Mouse (Mus musculus) mouse trophoblast stem cell (cell line): Measurements from ENCODE around the gene Coq6.

Source experiments
- in situ Hi-C, 2 experiments: fragments of 300-500 bp; cut with MseI, MboI; formaldehyde crosslinking; loops; 2 replicates in 1 of 2; 3 replicates in 1 of 2; pipeline ENCODE4 v1.15.1; 2025

Coq6 gene

GRCm38 (mm10) chr12:84396947-84397679 is 35.7 kb downstream of the Coq6 start:
- in situ Hi-C loops, result no loop called here

GRCm38 (mm10) chr12:84397685-84398084 is 36.2 kb downstream of the Coq6 start:
- in situ Hi-C loops, result no loop called here

GRCm38 (mm10) chr12:84398629-84399028 is 37.2 kb downstream of the Coq6 start:
- in situ Hi-C loops, result no loop called here

GRCm38 (mm10) chr12:84399135-84399534 is 37.7 kb downstream of the Coq6 start:
- in situ Hi-C loops, result no loop called here

- in situ Hi-C loops, result no loop called here
Observed at GRCm38 (mm10) chr12:84399663-84400062, 38.2 kb downstream of the Coq6 start.

GRCm38 (mm10) chr12:84400068-84400467 is 38.6 kb downstream of the Coq6 start:
- in situ Hi-C loops, result no loop called here

- in situ Hi-C loops, result no loop called here
Observed at GRCm38 (mm10) chr12:84400653-84401052, 39.2 kb downstream of the Coq6 start.

GRCm38 (mm10) chr12:84402923-84403322 is 41.5 kb downstream of the Coq6 start:
- in situ Hi-C loops, result no loop called here

- in situ Hi-C loops, result no loop called here
Observed at GRCm38 (mm10) chr12:84404541-84404940, 43.1 kb downstream of the Coq6 start.

GRCm38 (mm10) chr12:84407259-84407658 is 45.8 kb downstream of the Coq6 start:
- in situ Hi-C loops, result no loop called here

GRCm38 (mm10) chr12:84407874-84408818 is 46.7 kb downstream of the Coq6 start:
- in situ Hi-C loops, result no loop called here

- in situ Hi-C loops, result no loop called here
Observed at GRCm38 (mm10) chr12:84408819-84409507, 47.5 kb downstream of the Coq6 start, which contains the start of the genes Entpd5 and Bbof1. Gene Entpd5, minus strand, starts transcription at chr12:84409029. Gene Bbof1, plus strand, starts transcription at chr12:84409071.

GRCm38 (mm10) chr12:84416834-84417604 is 55.6 kb downstream of the Coq6 start, which contains the start of gene Rnf113a2:
Gene Rnf113a2, plus strand, starts transcription at chr12:84417196.
- in situ Hi-C loops, result no loop called here

GRCm38 (mm10) chr12:84417605-84417922 is 56.1 kb downstream of the Coq6 start:
- in situ Hi-C loops, result no loop called here
